Mouse (Mus musculus) erythroblast, embryonic 14.5 days (primary cell): ENCODE measurements around the gene Smurf1. TPM values are rescaled to one million over a fixed set of nuclear protein-coding genes. Genes with fewer than 3 reads are reported as not detected.

Experiments
- H3K27me3 ChIP-seq: 2 replicates; pipeline ENCODE4 v1.6.1; 2012; ENCODE audit warnings: inconsistent platforms; ENCODE audit not compliant: control insufficient read depth
- H3K36me3 ChIP-seq: 2 replicates; pipeline ENCODE4 v1.6.1; 2012; ENCODE audit warnings: mild to moderate bottlenecking, inconsistent platforms; ENCODE audit not compliant: control insufficient read depth
- H3K4me1 ChIP-seq: 2 replicates; pipeline ENCODE4 v1.6.1; 2012; ENCODE audit warnings: inconsistent platforms; ENCODE audit not compliant: control insufficient read depth
- H3K4me3 ChIP-seq: replicated peaks from 2 replicates; pipeline ENCODE3; 2012; ENCODE audit warnings: moderate library complexity, mild to moderate bottlenecking, inconsistent platforms
- H3K9me3 ChIP-seq: 2 replicates; pipeline ENCODE4 v1.6.1; 2012; ENCODE audit warnings: low read length, inconsistent platforms, mixed read lengths; ENCODE audit not compliant: control insufficient read depth
- GATA1 ChIP-seq: IDR thresholded peaks from 2 replicates; pipeline ENCODE4 v1.6.1; 2012; ENCODE audit warnings: low read length, inconsistent platforms, mixed read lengths
- TAL1 ChIP-seq: IDR thresholded peaks from 3 replicates; pipeline ENCODE4 v1.6.1; 2012; ENCODE audit warnings: low read length, inconsistent platforms, mixed read lengths
- polyA plus RNA-seq: library from polyadenylated mRNA; stranded (reverse); fragments of >175 nt; gene quantifications from 2 replicates; pipeline ENCODE4 v1.2.3, GENCODE M21; 2012

The Smurf1 gene
- polyA plus RNA-seq, 1 experiment: 0.01 TPM

- TF ChIP-seq TAL1 (no peak), GATA1 (no peak)
- H3K4me3 ChIP-seq: no peak overlapping the region
Observed at GRCm38 (mm10) chr5:144964465-144964864, 1.2 kb downstream of the Smurf1 start.

GRCm38 (mm10) chr5:144963817-144964261 lies 1.8 kb downstream of the Smurf1 start:
- H3K4me3 ChIP-seq: no peak overlapping the region
- H3K27me3 ChIP-seq: peaks cover 39% of the 10 kb centered on the region
- H3K36me3 ChIP-seq: no peaks in the 10 kb centered on the region
- peaks cover 24% of the 10 kb centered on the region for H3K4me1 ChIP-seq
- TF ChIP-seq GATA1 (no peak), TAL1 (no peak)
- no peaks in the 10 kb centered on the region for H3K9me3 ChIP-seq

More at GRCm38 (mm10) chr5:144964465-144964864, 1.2 kb downstream of the Smurf1 start:
- no peaks in the 10 kb centered on the region for H3K9me3 ChIP-seq
- H3K27me3 ChIP-seq: peaks cover 39% of the 10 kb centered on the region
- peaks cover 24% of the 10 kb centered on the region for H3K4me1 ChIP-seq
- no peaks in the 10 kb centered on the region for H3K36me3 ChIP-seq

- no peaks in the 10 kb centered on the region for H3K36me3 ChIP-seq
- H3K27me3 ChIP-seq: peaks cover 39% of the 10 kb centered on the region
- no peaks in the 10 kb centered on the region for H3K9me3 ChIP-seq
- peaks cover 24% of the 10 kb centered on the region for H3K4me1 ChIP-seq
- TF ChIP-seq TAL1: no peak
- no peak for TF ChIP-seq GATA1
- no peak overlapping the region for H3K4me3 ChIP-seq
Observed at GRCm38 (mm10) chr5:144963401-144963800, 2.2 kb downstream of the Smurf1 start.

- Histone ChIP-seq H3K27me3 (no peaks in the 10 kb centered on the region), H3K36me3 (no peaks in the 10 kb centered on the region), H3K9me3 (no peaks in the 10 kb centered on the region), H3K4me3 (no peak overlapping the region), H3K4me1 (no peaks in the 10 kb centered on the region)
- no peak for TF ChIP-seq TAL1
- no peak for TF ChIP-seq GATA1
Observed at GRCm38 (mm10) chr5:144958271-144958670, 7.4 kb downstream of the Smurf1 start.

- H3K4me3 ChIP-seq: no peak overlapping the region
- no peaks in the 10 kb centered on the region for H3K27me3 ChIP-seq
- H3K9me3 ChIP-seq: no peaks in the 10 kb centered on the region
- H3K36me3 ChIP-seq: no peaks in the 10 kb centered on the region
- TF ChIP-seq TAL1 (no peak), GATA1 (no peak)
- no peaks in the 10 kb centered on the region for H3K4me1 ChIP-seq
Observed at GRCm38 (mm10) chr5:144954432-144954831, 11.2 kb downstream of the Smurf1 start.

- Histone ChIP-seq H3K9me3 (no peaks in the 10 kb centered on the region), H3K4me3 (no peak overlapping the region), H3K27me3 (no peaks in the 10 kb centered on the region), H3K4me1 (no peaks in the 10 kb centered on the region), H3K36me3 (no peaks in the 10 kb centered on the region)
- TF ChIP-seq GATA1 (no peak), TAL1 (no peak)
Observed at GRCm38 (mm10) chr5:144952592-144952991, 13.1 kb downstream of the Smurf1 start.

- Histone ChIP-seq H3K4me3 (no peak overlapping the region), H3K36me3 (no peaks in the 10 kb centered on the region), H3K4me1 (no peaks in the 10 kb centered on the region), H3K9me3 (no peaks in the 10 kb centered on the region), H3K27me3 (no peaks in the 10 kb centered on the region)
- no peak for TF ChIP-seq TAL1
- TF ChIP-seq GATA1: no peak
Observed at GRCm38 (mm10) chr5:144950428-144951051, 15.1 kb downstream of the Smurf1 start.

GRCm38 (mm10) chr5:144949856-144950255 lies 15.8 kb downstream of the Smurf1 start:
- H3K27me3 ChIP-seq: no peaks in the 10 kb centered on the region
- H3K4me3 ChIP-seq: no peak overlapping the region
- H3K4me1 ChIP-seq: no peaks in the 10 kb centered on the region
- H3K36me3 ChIP-seq: no peaks in the 10 kb centered on the region
- TF ChIP-seq GATA1 (no peak), TAL1 (no peak)
- H3K9me3 ChIP-seq: no peaks in the 10 kb centered on the region

GRCm38 (mm10) chr5:144948422-144948821 lies 17.2 kb downstream of the Smurf1 start:
- Histone ChIP-seq H3K27me3 (no peaks in the 10 kb centered on the region), H3K4me1 (no peaks in the 10 kb centered on the region), H3K4me3 (no peak overlapping the region), H3K36me3 (no peaks in the 10 kb centered on the region), H3K9me3 (no peaks in the 10 kb centered on the region)
- TF ChIP-seq TAL1: no peak
- no peak for TF ChIP-seq GATA1

- no peak overlapping the region for H3K4me3 ChIP-seq
- H3K36me3 ChIP-seq: no peaks in the 10 kb centered on the region
- TF ChIP-seq GATA1 (no peak), TAL1 (no peak)
- no peaks in the 10 kb centered on the region for H3K27me3 ChIP-seq
- H3K4me1 ChIP-seq: no peaks in the 10 kb centered on the region
- H3K9me3 ChIP-seq: no peaks in the 10 kb centered on the region
Observed at GRCm38 (mm10) chr5:144948002-144948401, 17.6 kb downstream of the Smurf1 start.
